Mouse (Mus musculus) liver, embryonic 14.5 days (tissue): ENCODE measurements around the gene Hsdl2. TPM values are rescaled to one million over a fixed set of nuclear protein-coding genes. Genes with fewer than 3 reads are reported as not detected.
"Not testable (repeated sequence)": the region's sequence is repeated elsewhere in the genome, so short reads cannot be mapped to it uniquely, and the experiment has no call there.

Experiments used
- ATAC-seq: fragments of 200-750 bp; cut with Nextera tagmentation; 2 replicates; pipeline ENCODE4 v1.8.0; 2017; ENCODE audit warnings: moderate number of reproducible peaks, mild to moderate bottlenecking, moderate library complexity; ENCODE audit not compliant: insufficient read depth
- DNase-seq, 3 experiments: peaks; one replicate each; pipeline ENCODE4 v3.0.0-alpha.2; 2012 to 2013; ENCODE audit warnings: low read depth in 3 of 3, low spot score in 3 of 3
- H3K27ac ChIP-seq: fragments of 300-500 bp; sonication (generic); 2 replicates; pipeline ENCODE4 v1.5.1; 2014; ENCODE audit warnings: moderate library complexity, mild to moderate bottlenecking, control low read depth, inconsistent platforms
- H3K27me3 ChIP-seq: fragments of 300-500 bp; sonication (generic); 2 replicates; pipeline ENCODE4 v1.6.1; 2014; ENCODE audit warnings: mild to moderate bottlenecking, low read length, moderate library complexity; ENCODE audit not compliant: control insufficient read depth, insufficient read depth
- H3K36me3 ChIP-seq: fragments of 300-500 bp; sonication (generic); replicated peaks from 2 replicates; pipeline ENCODE4 v1.6.1; 2014; ENCODE audit warnings: low read depth; ENCODE audit not compliant: control insufficient read depth, insufficient read depth
- H3K4me1 ChIP-seq, 2 experiments: fragments of 200-500 bp in 1 of 2; fragments of 300-500 bp in 1 of 2; sonication (generic) in 1 of 2; replicated peaks; 2 replicates each; pipeline ENCODE4 v1.6.1; 2012 to 2014; ENCODE audit warnings: antibody characterized with exemption in 1 of 2, inconsistent platforms in 1 of 2, low read length in 1 of 2; ENCODE audit not compliant: control insufficient read depth in 2 of 2, insufficient read depth in 2 of 2
- H3K4me2 ChIP-seq: fragments of 300-500 bp; sonication (generic); 2 replicates; pipeline ENCODE4 v1.6.1; 2014; ENCODE audit warnings: low read depth, mild to moderate bottlenecking, control low read depth, moderate library complexity
- H3K4me3 ChIP-seq, 2 experiments: fragments of 200-500 bp in 1 of 2; fragments of 300-500 bp in 1 of 2; sonication (generic) in 1 of 2; 2 replicates each; pipeline ENCODE4 v1.5.1; 2012 to 2014; ENCODE audit warnings: low read depth in 2 of 2, low read length in 2 of 2, mild to moderate bottlenecking in 2 of 2, control low read depth in 1 of 2, inconsistent platforms in 1 of 2, moderate library complexity in 1 of 2; ENCODE audit not compliant: insufficient read depth in 1 of 2
- H3K9ac ChIP-seq: fragments of 300-500 bp; sonication (generic); replicated peaks from 2 replicates; pipeline ENCODE4 v1.6.1; 2014; ENCODE audit warnings: mild to moderate bottlenecking, control low read depth, moderate library complexity
- H3K9me3 ChIP-seq: fragments of 300-500 bp; sonication (generic); 2 replicates; pipeline ENCODE4 v1.6.1; 2016; ENCODE audit warnings: low read length, mixed read lengths; ENCODE audit not compliant: control insufficient read depth
- CTCF ChIP-seq: IDR thresholded peaks from 2 replicates; pipeline ENCODE4 v1.5.1; 2016; ENCODE audit warnings: antibody characterized with exemption, low read depth, control low read depth
- EP300 ChIP-seq: IDR thresholded peaks from 2 replicates; pipeline ENCODE4 v1.6.1; 2016; ENCODE audit warnings: antibody characterized with exemption, low read depth
- WGBS: fragments of 180-500 bp; shearing (Covaris S2); extraction: QIAGEN DNeasy Blood & Tissue Kit; methylation state at CpG from one replicate; pipeline ENCODE4 v1.1.7; 2014; ENCODE audit not compliant: insufficient replicate concordance; 5-methylcytosine and 5-hydroxymethylcytosine counted together
- polyA plus RNA-seq, 2 experiments: library from polyadenylated mRNA; depleted of rRNA in 1 of 2; stranded (reverse) in 1 of 2; unstranded in 1 of 2; fragments of >200 nt; fragmentation: Nextera tagmentation in 1 of 2; extraction: Ambion mirVana in 1 of 2; gene quantifications; 2 replicates each; pipeline versions ENCODE4 v1.2.1 to v1.2.3; 2012 to 2014

The Hsdl2 gene
- polyA plus RNA-seq, 2 experiments = 10.4 to 16.3 TPM

GRCm38 (mm10) chr4:59553576-59553975, 27.8 kb upstream of the Hsdl2 start:
- no peaks in the 10 kb centered on the region for H3K36me3 ChIP-seq
- no peak overlapping the region for H3K4me2 ChIP-seq
- DNase-seq (no peak), ATAC-seq (no peak)
- H3K9me3 ChIP-seq = no peaks in the 10 kb centered on the region
- no peak overlapping the region for H3K9ac ChIP-seq
- H3K27me3 ChIP-seq = no peaks in the 10 kb centered on the region
- TF ChIP-seq EP300 (no peak), CTCF (no peak)
- H3K4me3 ChIP-seq = no peak overlapping the region
- peaks cover 11 to 23% of the 10 kb centered on the region in 2 experiments for H3K4me1 ChIP-seq
- 53% methylated on average over 3 of the region's 3 CpGs for WGBS
- H3K27ac ChIP-seq = no peak overlapping the region

- TF ChIP-seq EP300 = peak; percentile 52
- TF ChIP-seq CTCF = no peak
- Histone ChIP-seq H3K36me3 (no peaks in the 10 kb centered on the region), H3K4me3 (no peak overlapping the region), H3K27me3 (no peaks in the 10 kb centered on the region), H3K4me2 (peak overlapping the region; percentile 13; the same call in 1 of the 2 replicates), H3K27ac (no peak overlapping the region), H3K9me3 (no peaks in the 10 kb centered on the region), H3K9ac (0 out of 2 replicates have a peak overlapping the region, but pooled peaks have one; percentile 21), H3K4me1 (peaks cover 11 to 23% of the 10 kb centered on the region in 2 experiments)
- DNase-seq (peak in 1 of 3 experiments; percentile 58), ATAC-seq (peak; percentile 63; the same call in 1 of the 2 replicates)
Observed at GRCm38 (mm10) chr4:59555177-59555576, 26.2 kb upstream of the Hsdl2 start.

GRCm38 (mm10) chr4:59557343-59557742, 24.0 kb upstream of the Hsdl2 start:
- H3K27ac ChIP-seq, H3K4me2 ChIP-seq, H3K9me3 ChIP-seq, DNase-seq, H3K36me3 ChIP-seq, ATAC-seq, H3K4me3 ChIP-seq, H3K27me3 ChIP-seq, H3K9ac ChIP-seq: not testable (repeated sequence)
- WGBS = 88% methylated on average over 4 of the region's 4 CpGs
- H3K4me1 ChIP-seq = peaks cover 9 to 21% of the 10 kb centered on the region in 2 experiments

- no peak overlapping the region for H3K27ac ChIP-seq
- DNase-seq (no peak), ATAC-seq (peak; percentile 53; the same call in 1 of the 2 replicates)
- H3K4me2 ChIP-seq = no peak overlapping the region
- TF ChIP-seq EP300 = no peak
- TF ChIP-seq CTCF = no peak
- no peak overlapping the region for H3K4me3 ChIP-seq
- no peak overlapping the region for H3K9ac ChIP-seq
- peaks cover 9 to 18% of the 10 kb centered on the region in 2 experiments for H3K4me1 ChIP-seq
- H3K9me3 ChIP-seq = no peaks in the 10 kb centered on the region
- WGBS = 52% methylated on average over 6 of the region's 6 CpGs
- no peaks in the 10 kb centered on the region; the same call in 1 of the 2 replicates for H3K27me3 ChIP-seq
- no peaks in the 10 kb centered on the region for H3K36me3 ChIP-seq
Observed at GRCm38 (mm10) chr4:59558096-59558720, 23.2 kb upstream of the Hsdl2 start.

GRCm38 (mm10) chr4:59560141-59560540, 21.2 kb upstream of the Hsdl2 start:
- 81% methylated on average over 6 of the region's 6 CpGs for WGBS
- Histone ChIP-seq H3K9me3 (no peaks in the 10 kb centered on the region), H3K4me1 (peaks cover 5 to 13% of the 10 kb centered on the region in 2 experiments), H3K27ac (no peak overlapping the region), H3K9ac (no peak overlapping the region), H3K27me3 (no peaks in the 10 kb centered on the region; the same call in 1 of the 2 replicates), H3K4me2 (no peak overlapping the region), H3K4me3 (no peak overlapping the region), H3K36me3 (no peaks in the 10 kb centered on the region)
- ATAC-seq = no peak
- no peak for TF ChIP-seq CTCF
- DNase-seq = no peak
